Mouse (Mus musculus): ENCODE results near the gene Pllp.

Pllp gene

GRCm38 (mm10) chr8:94646165-94646564 lies 49.9 kb downstream of the Pllp start:
- no peak for DNase-seq

DNA sequence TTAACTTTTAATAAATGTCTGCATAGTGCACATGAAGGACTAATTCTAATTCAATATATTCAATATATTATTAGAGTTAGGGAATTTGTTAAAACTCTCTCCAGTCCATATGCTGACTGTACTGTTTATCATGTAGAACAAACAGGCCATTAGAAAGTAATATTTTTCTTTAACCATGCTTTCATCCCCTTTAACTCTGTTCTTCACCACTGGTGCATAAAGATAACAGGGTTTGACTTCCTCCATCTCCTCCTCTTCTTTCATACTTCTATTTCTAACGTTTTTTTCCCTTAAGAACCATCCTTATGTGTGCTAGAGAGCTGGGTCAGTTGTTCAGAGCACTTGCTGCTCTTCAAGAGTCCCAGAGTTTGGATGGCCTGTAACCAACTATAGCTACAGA lies 50.9 kb downstream of the Pllp start:
- no peak for DNase-seq

- no peak for DNase-seq
Measured at GRCm38 (mm10) chr8:94641938-94642337, 54.1 kb downstream of the Pllp start.

GRCm38 (mm10) chr8:94641183-94641582 lies 54.9 kb downstream of the Pllp start:
- no peak for DNase-seq

- DNase-seq = peak in 1 of 2 experiments; percentile 8
Measured at GRCm38 (mm10) chr8:94634211-94634610, 61.9 kb downstream of the Pllp start.

GRCm38 (mm10) chr8:94633564-94634194 lies 62.4 kb downstream of the Pllp start:
- no peak for DNase-seq

Data from B cell, adult 2 months (primary cell).